Mouse (Mus musculus): ENCODE data around the gene Slc17a8. TPM values are rescaled to one million over a fixed set of nuclear protein-coding genes. Genes with fewer than 3 reads are reported as not detected.

Gene Slc17a8
- polyA plus RNA-seq, 1 experiment from 2014 or later, result 0.09 TPM

- no peak for ATAC-seq (ENCODE audit: insufficient number of reproducible peaks, low FRiP score)
- Histone ChIP-seq H3K27ac (ENCODE audit: poor library complexity, severe bottlenecking) (no peak overlapping the region), H3K27me3 (replicated peaks) (no peaks in the 10 kb centered on the region), H3K36me3 (peaks cover 10% of the 10 kb centered on the region; the same call in 1 of the 2 replicates), H3K4me1 (replicated peaks) (no peaks in the 10 kb centered on the region), H3K4me3 (no peak overlapping the region), H3K4me2 (no peak overlapping the region), H3K9me3 (replicated peaks) (no peaks in the 10 kb centered on the region), H3K9ac (no peak overlapping the region)
- WGBS, result 74% methylated on average over 7 of the region's 7 CpGs
Observed at GRCm38 (mm10) chr10:89633736-89634426, 12.8 kb upstream of the Slc17a8 start.

- Histone ChIP-seq H3K4me2 (no peak overlapping the region), H3K4me1 (replicated peaks) (no peaks in the 10 kb centered on the region), H3K4me3 (no peak overlapping the region), H3K27ac (ENCODE audit: poor library complexity, severe bottlenecking) (no peak overlapping the region), H3K9ac (no peak overlapping the region), H3K9me3 (replicated peaks) (no peaks in the 10 kb centered on the region), H3K36me3 (peaks cover 5% of the 10 kb centered on the region; the same call in 1 of the 2 replicates), H3K27me3 (replicated peaks) (no peaks in the 10 kb centered on the region)
- ATAC-seq (ENCODE audit: insufficient number of reproducible peaks, low FRiP score), result no peak
- 88% methylated on average over 4 of the region's 4 CpGs for WGBS
Observed at GRCm38 (mm10) chr10:89633121-89633520, 12.1 kb upstream of the Slc17a8 start.

DNA sequence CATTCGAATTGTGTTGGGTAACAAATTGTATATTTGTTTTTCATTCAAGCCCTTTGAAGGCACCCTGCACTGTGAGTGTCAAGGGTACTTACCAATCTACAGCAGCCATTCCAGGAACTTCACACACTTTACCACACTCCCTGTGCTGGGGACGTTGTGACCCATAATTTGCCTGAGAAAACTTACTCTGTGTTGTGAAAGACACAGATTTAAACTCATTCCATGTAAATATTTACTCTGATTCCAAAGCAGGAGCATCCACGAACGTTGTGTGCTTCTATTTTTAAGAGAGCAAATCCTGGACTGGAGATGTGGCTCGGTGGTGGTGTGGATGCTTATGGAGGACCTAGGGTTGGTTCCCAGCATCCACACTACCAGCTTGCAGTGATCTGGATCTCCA is 10.8 kb upstream of the Slc17a8 start:
- H3K27ac ChIP-seq (ENCODE audit: poor library complexity, severe bottlenecking), result no peak overlapping the region
- H3K4me3 ChIP-seq, result no peak overlapping the region
- peaks cover 5% of the 10 kb centered on the region; the same call in 1 of the 2 replicates for H3K36me3 ChIP-seq
- H3K4me2 ChIP-seq, result no peak overlapping the region
- ATAC-seq (ENCODE audit: insufficient number of reproducible peaks, low FRiP score), result no peak
- 59% methylated on average over 5 of the region's 5 CpGs for WGBS
- no peaks in the 10 kb centered on the region for H3K27me3 ChIP-seq (replicated peaks)
- H3K9ac ChIP-seq, result no peak overlapping the region
- H3K9me3 ChIP-seq (replicated peaks), result no peaks in the 10 kb centered on the region
- no peaks in the 10 kb centered on the region for H3K4me1 ChIP-seq (replicated peaks)

GRCm38 (mm10) chr10:89630564-89630963 is 9.5 kb upstream of the Slc17a8 start:
- Histone ChIP-seq H3K36me3 (peaks cover 5% of the 10 kb centered on the region; the same call in 1 of the 2 replicates), H3K4me1 (replicated peaks) (no peaks in the 10 kb centered on the region), H3K27me3 (replicated peaks) (no peaks in the 10 kb centered on the region), H3K4me3 (no peak overlapping the region), H3K9me3 (replicated peaks) (no peaks in the 10 kb centered on the region), H3K27ac (ENCODE audit: poor library complexity, severe bottlenecking) (no peak overlapping the region), H3K9ac (no peak overlapping the region), H3K4me2 (no peak overlapping the region)
- WGBS, result 91% methylated on average over 1 of the region's 1 CpGs
- no peak for ATAC-seq (ENCODE audit: insufficient number of reproducible peaks, low FRiP score)

GRCm38 (mm10) chr10:89630052-89630451 is 9.0 kb upstream of the Slc17a8 start:
- WGBS, result 32% methylated on average over 3 of the region's 3 CpGs
- peaks cover 5% of the 10 kb centered on the region; the same call in 1 of the 2 replicates for H3K36me3 ChIP-seq
- no peak overlapping the region for H3K27ac ChIP-seq (ENCODE audit: poor library complexity, severe bottlenecking)
- H3K9me3 ChIP-seq (replicated peaks), result no peaks in the 10 kb centered on the region
- no peak overlapping the region for H3K4me2 ChIP-seq
- H3K4me1 ChIP-seq (replicated peaks), result no peaks in the 10 kb centered on the region
- no peak overlapping the region for H3K4me3 ChIP-seq
- ATAC-seq (ENCODE audit: insufficient number of reproducible peaks, low FRiP score), result no peak
- no peak overlapping the region for H3K9ac ChIP-seq
- no peaks in the 10 kb centered on the region for H3K27me3 ChIP-seq (replicated peaks)

DNA sequence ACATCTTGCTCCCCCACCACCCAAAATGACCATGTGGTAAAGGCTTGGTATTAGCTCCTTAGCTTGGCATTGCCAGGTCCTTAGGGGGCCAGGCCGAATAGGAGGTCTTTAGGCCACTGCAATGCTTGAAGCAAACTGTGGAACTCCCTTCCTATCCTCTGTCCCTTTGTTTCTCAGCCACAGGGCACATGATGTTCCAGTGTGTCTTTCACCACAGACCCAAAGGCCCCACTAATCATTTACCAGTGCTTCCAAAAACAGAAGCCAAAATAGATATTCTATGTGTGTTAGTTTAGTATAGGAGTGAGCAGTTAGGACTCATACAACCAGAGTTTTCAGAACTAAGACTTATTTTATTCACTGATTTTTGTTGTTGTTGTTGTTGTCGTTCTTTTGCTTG is 5.7 kb upstream of the Slc17a8 start:
- Histone ChIP-seq H3K9ac (no peak overlapping the region), H3K27me3 (replicated peaks) (peaks cover 7% of the 10 kb centered on the region; the same call in 1 of the 2 replicates), H3K4me3 (no peak overlapping the region), H3K36me3 (no peaks in the 10 kb centered on the region), H3K9me3 (replicated peaks) (no peaks in the 10 kb centered on the region), H3K27ac (ENCODE audit: poor library complexity, severe bottlenecking) (no peak overlapping the region), H3K4me1 (replicated peaks) (no peaks in the 10 kb centered on the region), H3K4me2 (no peak overlapping the region)
- WGBS, result 77% methylated on average over 2 of the region's 2 CpGs
- ATAC-seq (ENCODE audit: insufficient number of reproducible peaks, low FRiP score), result no peak

- Histone ChIP-seq H3K4me2 (no peak overlapping the region), H3K4me3 (no peak overlapping the region), H3K27ac (ENCODE audit: poor library complexity, severe bottlenecking) (no peak overlapping the region), H3K9me3 (replicated peaks) (no peaks in the 10 kb centered on the region), H3K36me3 (no peaks in the 10 kb centered on the region), H3K9ac (no peak overlapping the region), H3K27me3 (replicated peaks) (peaks cover 12% of the 10 kb centered on the region; the same call in 1 of the 2 replicates), H3K4me1 (replicated peaks) (no peaks in the 10 kb centered on the region)
- WGBS, result 86% methylated on average over 2 of the region's 2 CpGs
- no peak for ATAC-seq (ENCODE audit: insufficient number of reproducible peaks, low FRiP score)
Observed at GRCm38 (mm10) chr10:89624196-89624595, 3.1 kb upstream of the Slc17a8 start.

DNA sequence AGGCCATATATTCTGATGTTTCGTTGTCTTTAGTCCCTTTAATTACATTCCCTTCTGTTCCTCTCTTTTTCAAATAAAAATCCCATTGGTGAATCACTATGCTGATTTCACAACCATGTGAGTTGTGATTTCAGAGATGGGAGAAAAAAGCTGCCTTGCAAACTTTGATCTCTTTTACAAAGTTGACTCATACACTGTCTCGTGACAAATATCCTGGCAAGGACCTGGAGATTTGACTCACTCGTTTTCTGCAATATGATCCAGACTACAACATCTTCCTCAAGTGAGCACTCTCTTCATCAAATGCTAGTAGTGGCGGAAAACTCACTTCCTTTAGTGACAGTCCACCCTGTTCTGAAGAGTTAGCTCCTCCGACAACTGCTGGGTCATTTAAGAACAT is 21.7 kb downstream of the Slc17a8 start:
- Histone ChIP-seq H3K4me1 (replicated peaks) (peaks cover 4% of the 10 kb centered on the region; the same call in 1 of the 2 replicates), H3K9ac (no peak overlapping the region), H3K4me3 (no peak overlapping the region), H3K27ac (ENCODE audit: poor library complexity, severe bottlenecking) (no peak overlapping the region), H3K9me3 (replicated peaks) (no peaks in the 10 kb centered on the region), H3K4me2 (no peak overlapping the region), H3K36me3 (no peaks in the 10 kb centered on the region), H3K27me3 (replicated peaks) (no peaks in the 10 kb centered on the region)
- WGBS, result 74% methylated on average over 5 of the region's 5 CpGs
- no peak for ATAC-seq (ENCODE audit: insufficient number of reproducible peaks, low FRiP score)

- no peak for ATAC-seq (ENCODE audit: insufficient number of reproducible peaks, low FRiP score)
- H3K9me3 ChIP-seq (replicated peaks), result no peaks in the 10 kb centered on the region
- H3K27ac ChIP-seq (ENCODE audit: poor library complexity, severe bottlenecking), result no peak overlapping the region
- H3K27me3 ChIP-seq (replicated peaks), result no peaks in the 10 kb centered on the region
- no peaks in the 10 kb centered on the region for H3K36me3 ChIP-seq
- no peak overlapping the region for H3K4me2 ChIP-seq
- no peak overlapping the region for H3K4me3 ChIP-seq
- 63% methylated on average over 4 of the region's 4 CpGs for WGBS
- H3K9ac ChIP-seq, result no peak overlapping the region
- H3K4me1 ChIP-seq (replicated peaks), result peaks cover 5% of the 10 kb centered on the region; the same call in 1 of the 2 replicates
Observed at GRCm38 (mm10) chr10:89597275-89597674, 23.8 kb downstream of the Slc17a8 start.

DNA sequence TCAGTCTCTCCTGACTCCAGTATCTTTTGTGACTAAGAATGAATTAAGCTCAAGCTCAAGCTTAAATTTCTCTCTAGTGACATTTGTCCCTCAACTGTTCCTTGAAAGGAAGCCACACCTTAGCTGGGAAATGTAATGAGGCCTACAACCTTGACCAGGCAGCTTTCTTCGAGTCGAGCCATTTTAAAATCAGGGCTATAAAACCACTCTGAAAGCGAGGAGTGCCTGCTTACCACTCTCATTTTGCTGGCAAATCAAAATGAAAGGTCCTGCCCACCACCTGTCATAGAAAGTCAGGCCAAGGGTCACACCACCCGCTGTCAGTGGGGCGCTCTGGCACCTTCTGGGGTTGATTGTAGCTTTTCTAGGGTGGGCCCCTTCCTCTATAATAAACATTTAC is 25.1 kb downstream of the Slc17a8 start:
- Histone ChIP-seq H3K9ac (no peak overlapping the region), H3K4me3 (no peak overlapping the region), H3K4me2 (no peak overlapping the region), H3K27ac (ENCODE audit: poor library complexity, severe bottlenecking) (no peak overlapping the region), H3K4me1 (replicated peaks) (peaks cover 5% of the 10 kb centered on the region; the same call in 1 of the 2 replicates), H3K36me3 (no peaks in the 10 kb centered on the region), H3K27me3 (replicated peaks) (no peaks in the 10 kb centered on the region), H3K9me3 (replicated peaks) (no peaks in the 10 kb centered on the region)
- ATAC-seq (ENCODE audit: insufficient number of reproducible peaks, low FRiP score), result no peak
- 85% methylated on average over 5 of the region's 5 CpGs for WGBS

GRCm38 (mm10) chr10:89595514-89595913 is 25.5 kb downstream of the Slc17a8 start:
- no peak overlapping the region for H3K4me3 ChIP-seq
- H3K27ac ChIP-seq (ENCODE audit: poor library complexity, severe bottlenecking), result no peak overlapping the region
- H3K27me3 ChIP-seq (replicated peaks), result no peaks in the 10 kb centered on the region
- no peak overlapping the region for H3K4me2 ChIP-seq
- H3K36me3 ChIP-seq, result no peaks in the 10 kb centered on the region
- peaks cover 5% of the 10 kb centered on the region; the same call in 1 of the 2 replicates for H3K4me1 ChIP-seq (replicated peaks)
- no peak for ATAC-seq (ENCODE audit: insufficient number of reproducible peaks, low FRiP score)
- WGBS, result 70% methylated on average over 1 of the region's 1 CpGs
- H3K9me3 ChIP-seq (replicated peaks), result no peaks in the 10 kb centered on the region
- no peak overlapping the region for H3K9ac ChIP-seq

DNA sequence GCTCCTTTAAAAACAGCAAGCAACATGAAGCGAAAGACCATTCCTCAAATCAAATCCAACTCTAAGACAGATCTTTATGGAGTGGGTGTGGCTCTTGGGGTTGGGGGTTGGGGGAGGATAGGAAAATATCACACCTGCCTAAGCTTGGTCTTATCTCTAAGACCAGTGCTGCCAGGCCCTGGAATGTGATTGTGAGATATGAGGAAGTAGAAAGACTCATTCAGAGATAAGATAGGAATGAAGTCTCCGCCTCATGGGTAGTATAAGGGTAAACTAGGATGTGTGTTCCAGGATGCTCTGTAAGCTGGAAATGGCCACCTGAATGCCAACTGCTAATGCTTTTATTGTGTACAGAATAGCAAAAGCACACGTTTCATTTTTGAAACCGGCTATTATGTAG is 26.7 kb downstream of the Slc17a8 start:
- H3K27ac ChIP-seq (ENCODE audit: poor library complexity, severe bottlenecking), result no peak overlapping the region
- no peak overlapping the region for H3K4me2 ChIP-seq
- no peaks in the 10 kb centered on the region for H3K9me3 ChIP-seq (replicated peaks)
- no peaks in the 10 kb centered on the region for H3K27me3 ChIP-seq (replicated peaks)
- ATAC-seq (ENCODE audit: insufficient number of reproducible peaks, low FRiP score), result no peak
- H3K4me3 ChIP-seq, result no peak overlapping the region
- no peaks in the 10 kb centered on the region for H3K36me3 ChIP-seq
- H3K9ac ChIP-seq, result no peak overlapping the region
- WGBS, result 62% methylated on average over 4 of the region's 4 CpGs
- H3K4me1 ChIP-seq (replicated peaks), result peaks cover 5% of the 10 kb centered on the region; the same call in 1 of the 2 replicates

Data from heart, embryonic 12.5 days (tissue).